Mouse (Mus musculus): ENCODE results near the gene Fam3b.

Fam3b gene

GRCm38 (mm10) chr16:97514099-97514940 is at the start of gene Fam3b:
TSS of gene Fam3b (minus strand) at chr16:97514816.
- no peak for DNase-seq

- no peak for DNase-seq
Observed at GRCm38 (mm10) chr16:97544340-97544739, 29.7 kb upstream of the Fam3b start.

- DNase-seq = no peak
Observed at GRCm38 (mm10) chr16:97536859-97537258, 22.2 kb upstream of the Fam3b start.

GRCm38 (mm10) chr16:97535808-97536413 is 21.3 kb upstream of the Fam3b start:
- DNase-seq = peak; percentile 3 to 11

- DNase-seq = peak; percentile 19 to 24
Observed at GRCm38 (mm10) chr16:97534876-97535461, 20.4 kb upstream of the Fam3b start.

GRCm38 (mm10) chr16:97534448-97534847 is 19.8 kb upstream of the Fam3b start:
- DNase-seq = peak in 1 of 2 experiments; percentile 12

GRCm38 (mm10) chr16:97533751-97534150 is 19.1 kb upstream of the Fam3b start:
- no peak for DNase-seq

- DNase-seq = no peak
Observed at GRCm38 (mm10) chr16:97533126-97533525, 18.5 kb upstream of the Fam3b start.

GRCm38 (mm10) chr16:97529241-97529640 is 14.6 kb upstream of the Fam3b start:
- no peak for DNase-seq

- DNase-seq = peak; percentile 30 to 44
Observed at GRCm38 (mm10) chr16:97523024-97523423, 8.4 kb upstream of the Fam3b start.

- no peak for DNase-seq
Observed at GRCm38 (mm10) chr16:97521983-97522382, 7.4 kb upstream of the Fam3b start.

GRCm38 (mm10) chr16:97516341-97516740 is 1.7 kb upstream of the Fam3b start:
- no peak for DNase-seq

- no peak for DNase-seq
Observed at GRCm38 (mm10) chr16:97512347-97512751, 2.3 kb downstream of the Fam3b start.

GRCm38 (mm10) chr16:97511495-97511894 is 3.1 kb downstream of the Fam3b start:
- no peak for DNase-seq

GRCm38 (mm10) chr16:97510849-97511248 is 3.8 kb downstream of the Fam3b start:
- no peak for DNase-seq

GRCm38 (mm10) chr16:97507783-97508182 is 6.8 kb downstream of the Fam3b start:
- no peak for DNase-seq

- DNase-seq = no peak
Observed at GRCm38 (mm10) chr16:97504793-97505192, 9.8 kb downstream of the Fam3b start.

- no peak for DNase-seq
Observed at GRCm38 (mm10) chr16:97503849-97504248, 10.8 kb downstream of the Fam3b start.

GRCm38 (mm10) chr16:97500901-97501300 is 13.7 kb downstream of the Fam3b start:
- no peak for DNase-seq

GRCm38 (mm10) chr16:97499450-97499849 is 15.2 kb downstream of the Fam3b start:
- no peak for DNase-seq

GRCm38 (mm10) chr16:97498139-97498538 is 16.5 kb downstream of the Fam3b start:
- DNase-seq = no peak

GRCm38 (mm10) chr16:97497682-97498081 is 16.9 kb downstream of the Fam3b start:
- DNase-seq = no peak

GRCm38 (mm10) chr16:97496026-97496425 is 18.6 kb downstream of the Fam3b start:
- no peak for DNase-seq

GRCm38 (mm10) chr16:97492369-97492768 is 22.2 kb downstream of the Fam3b start:
- no peak for DNase-seq

All from cerebellum, adult 18-20 months (tissue).